Mouse (Mus musculus) brain, embryonic 14.5 days (tissue): Measurements from ENCODE around the gene Hcn2. TPM values are rescaled to one million over a fixed set of nuclear protein-coding genes. Genes with fewer than 3 reads are reported as not detected.

ENCODE experiments used
- DNase-seq: peaks from one replicate; pipeline ENCODE4 v3.0.0-alpha.2; 2011; ENCODE audit warnings: low read depth
- CTCF ChIP-seq: fragments of 200-500 bp; IDR thresholded peaks from 2 replicates; pipeline ENCODE4 v1.5.1; 2012; ENCODE audit warnings: inconsistent platforms, mild to moderate bottlenecking, moderate library complexity, borderline replicate concordance; ENCODE audit not compliant: insufficient read depth, insufficient read length; ENCODE audit errors: extremely low read depth
- POLR2A ChIP-seq: fragments of 200-500 bp; IDR thresholded peaks from 2 replicates; pipeline ENCODE4 v1.6.1; 2012; ENCODE audit warnings: mild to moderate bottlenecking, inconsistent platforms, borderline replicate concordance; ENCODE audit not compliant: poor library complexity, insufficient read depth, insufficient read length, severe bottlenecking; ENCODE audit errors: extremely low read depth
- polyA plus RNA-seq: library from polyadenylated mRNA; depleted of rRNA; stranded (reverse); fragments of >200 nt; gene quantifications from 2 replicates; pipeline ENCODE4 v1.2.3, GENCODE M21; 2012

Hcn2 gene
- polyA plus RNA-seq, 1 experiment: 16.1 TPM

DNA sequence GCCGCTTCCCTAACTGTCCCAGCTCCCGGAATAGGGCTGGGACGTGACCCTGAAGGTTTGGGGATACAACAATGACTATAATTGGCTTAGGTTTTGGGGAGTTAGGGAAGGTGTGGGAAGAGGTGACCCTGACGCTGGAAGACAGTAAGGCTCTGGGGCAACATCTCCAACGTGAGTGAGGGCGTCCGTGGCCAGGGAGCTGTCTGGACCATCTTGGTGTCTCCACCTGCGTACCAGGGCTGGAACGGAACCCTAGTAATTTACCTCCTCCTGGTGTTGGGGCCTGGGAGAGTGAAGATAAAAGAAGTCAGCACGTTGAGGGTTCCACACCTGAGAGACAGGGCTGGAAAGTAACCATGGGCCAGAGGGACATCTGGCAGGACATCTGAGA lies 11.5 kb upstream of the Hcn2 start:
- no peak for DNase-seq

GRCm38 (mm10) chr10:79705951-79706350 lies 10.5 kb upstream of the Hcn2 start:
- DNase-seq: no peak
- TF ChIP-seq POLR2A (no peak), CTCF (no peak)

More for the DNA sequence above, 11.5 kb upstream of the Hcn2 start:
- TF ChIP-seq POLR2A (no peak), CTCF (no peak)

DNA sequence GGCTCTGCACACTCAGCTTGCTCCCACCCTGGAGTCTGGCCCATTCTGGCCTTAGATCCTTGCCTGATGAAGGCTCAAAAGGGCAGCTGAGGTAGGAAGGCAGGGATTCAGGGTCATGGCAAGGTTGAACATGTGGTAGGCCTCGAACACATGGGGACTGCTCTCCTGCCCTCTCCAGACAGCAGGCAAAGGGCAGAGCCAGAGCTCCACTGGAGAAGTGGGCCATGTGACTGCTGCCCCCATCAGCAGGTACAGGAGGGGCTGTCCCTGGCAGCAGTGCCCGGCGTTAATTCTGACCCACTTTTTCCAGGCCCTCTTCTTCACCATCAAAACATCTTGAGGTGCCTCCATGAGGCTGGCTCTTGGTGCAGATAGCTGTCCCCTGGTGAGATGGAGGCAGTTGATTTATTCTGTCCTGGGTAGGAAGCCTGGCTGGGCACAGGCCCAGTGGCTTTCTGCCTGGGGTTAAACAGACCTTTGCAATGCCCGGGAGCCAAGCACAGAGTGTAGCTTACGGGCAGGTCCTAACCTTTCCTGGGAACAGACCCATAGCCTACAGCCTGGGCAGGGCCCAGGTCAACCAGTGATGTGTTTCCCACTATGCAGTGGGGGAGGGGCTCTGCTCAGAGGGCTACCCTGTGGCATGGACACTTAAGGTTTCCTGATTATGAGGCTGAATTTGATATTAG lies 9.9 kb upstream of the Hcn2 start:
- no peak for DNase-seq
- TF ChIP-seq POLR2A (no peak), CTCF (no peak)

- no peak for DNase-seq
- TF ChIP-seq CTCF: no peak
- TF ChIP-seq POLR2A: no peak
Measured at GRCm38 (mm10) chr10:79707162-79707561, 9.3 kb upstream of the Hcn2 start.

DNA sequence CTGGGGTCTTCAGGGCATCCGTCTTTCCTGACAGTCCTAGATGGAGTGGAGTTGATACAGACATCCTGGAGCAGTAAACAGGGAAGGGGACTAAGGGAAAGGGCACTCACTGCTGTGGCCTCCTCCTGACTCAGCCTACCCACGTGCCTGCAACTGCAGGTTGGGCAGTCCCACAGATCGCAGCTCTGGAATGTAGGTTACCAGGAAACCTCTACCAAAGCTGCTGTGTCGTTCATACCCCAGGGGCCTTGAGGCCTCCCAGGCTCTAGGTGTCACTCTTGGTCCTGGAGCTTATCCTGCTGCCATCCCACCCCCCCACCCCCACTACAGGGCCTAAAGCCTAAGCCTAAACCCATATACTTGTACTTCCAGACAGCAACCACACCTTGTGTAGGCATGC lies 8.7 kb upstream of the Hcn2 start:
- no peak for DNase-seq
- TF ChIP-seq CTCF (no peak), POLR2A (no peak)

GRCm38 (mm10) chr10:79708668-79709067 lies 7.8 kb upstream of the Hcn2 start:
- no peak for DNase-seq
- no peak for TF ChIP-seq POLR2A
- no peak for TF ChIP-seq CTCF

DNA sequence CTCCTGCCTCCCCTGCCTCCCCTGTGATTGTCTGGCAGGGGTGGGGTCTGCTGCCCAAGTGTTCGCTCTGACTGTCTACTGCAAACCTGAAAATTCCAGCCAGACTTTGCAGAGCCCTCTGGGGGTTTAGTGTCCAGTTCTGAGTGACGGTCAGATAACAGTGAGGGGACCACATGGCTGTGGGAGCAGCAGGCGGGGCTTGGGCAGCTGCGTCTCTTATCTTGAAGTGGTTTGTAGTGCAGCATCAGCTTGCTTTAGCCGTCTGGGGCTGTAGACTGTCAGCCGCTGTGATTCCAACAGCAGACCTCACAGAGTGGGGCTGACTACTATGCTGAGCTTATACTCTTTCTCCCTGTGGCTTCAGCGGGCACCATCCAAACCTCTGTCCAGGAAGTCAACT lies 7.1 kb upstream of the Hcn2 start:
- DNase-seq: no peak
- TF ChIP-seq CTCF (no peak), POLR2A (no peak)

DNA sequence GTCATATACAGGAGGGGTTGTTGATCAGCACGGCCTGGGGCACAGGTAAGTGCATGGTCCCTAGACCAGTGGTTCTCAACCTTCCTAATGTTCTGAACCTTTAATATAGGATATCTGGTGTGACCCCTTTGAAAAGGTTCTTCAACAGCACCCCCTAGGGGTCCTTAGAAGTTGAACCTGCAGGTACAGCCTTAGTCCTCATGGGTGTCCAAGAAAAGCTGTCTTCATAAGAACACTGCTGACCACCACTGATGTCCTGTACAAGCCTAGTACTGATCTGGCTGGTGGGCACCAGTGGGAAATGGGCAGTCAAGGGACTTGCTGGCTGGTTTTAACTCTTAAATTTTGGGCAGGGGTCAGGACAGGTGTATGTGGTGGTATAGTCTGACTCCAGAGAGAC lies 4.4 kb upstream of the Hcn2 start:
- TF ChIP-seq POLR2A (no peak), CTCF (peak; percentile 28; the same call in 1 of the 2 replicates)
- DNase-seq: no peak

DNA sequence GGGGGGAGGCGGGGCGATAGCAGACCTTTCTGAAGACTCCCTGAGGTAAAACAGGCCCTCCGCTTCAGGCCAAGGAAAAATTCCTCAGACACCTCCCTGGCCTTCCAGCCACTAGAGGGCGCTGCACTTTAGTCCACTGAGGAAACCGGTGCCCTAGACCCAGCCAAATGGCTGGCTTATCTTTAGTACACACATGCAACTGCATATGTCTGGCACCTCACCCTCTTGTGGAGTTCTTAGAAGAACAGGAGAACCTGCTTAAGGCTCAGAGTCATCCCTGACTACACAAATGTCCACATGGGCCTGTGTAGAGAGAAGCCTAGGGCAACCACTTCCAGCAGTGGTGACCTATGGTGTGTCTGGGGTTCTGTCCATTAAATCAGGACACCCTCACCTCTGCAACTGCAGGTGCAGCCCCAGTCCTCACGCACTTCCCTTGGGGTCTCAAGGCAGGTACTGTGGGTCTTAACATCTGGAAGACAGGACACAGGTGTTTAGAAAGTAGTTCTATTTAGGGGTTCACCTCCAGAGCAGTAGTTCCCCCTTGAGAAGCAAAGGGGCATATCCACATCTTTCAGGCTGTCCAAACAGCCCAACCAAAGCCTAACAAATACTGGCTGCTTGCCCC lies 3.8 kb upstream of the Hcn2 start:
- peak; percentile 77 for DNase-seq
- no peak for TF ChIP-seq POLR2A
- TF ChIP-seq CTCF: peak; percentile 90

DNA sequence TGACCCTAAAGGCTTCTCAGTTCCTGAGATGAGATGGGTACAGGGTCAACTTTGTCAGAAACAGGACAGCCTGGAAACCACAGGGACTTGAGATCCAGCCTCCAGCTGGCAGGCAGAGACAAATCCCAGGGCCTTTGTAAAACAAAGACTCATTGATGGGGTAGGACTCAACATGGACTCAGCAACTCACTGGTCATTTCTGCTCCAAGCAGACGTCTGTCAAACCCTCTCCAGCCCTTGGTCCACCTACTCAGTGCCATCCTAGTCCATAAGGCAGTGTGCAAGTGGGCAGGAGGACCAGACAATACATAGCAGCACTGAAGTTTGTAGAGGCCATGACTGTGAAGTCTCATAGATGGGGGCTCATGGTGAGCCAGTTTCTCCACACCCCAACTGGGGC lies 3.3 kb upstream of the Hcn2 start:
- DNase-seq: no peak
- TF ChIP-seq POLR2A: no peak

- peak; percentile 28 for DNase-seq
Measured at GRCm38 (mm10) chr10:79714996-79715395, 1.4 kb upstream of the Hcn2 start.

DNA sequence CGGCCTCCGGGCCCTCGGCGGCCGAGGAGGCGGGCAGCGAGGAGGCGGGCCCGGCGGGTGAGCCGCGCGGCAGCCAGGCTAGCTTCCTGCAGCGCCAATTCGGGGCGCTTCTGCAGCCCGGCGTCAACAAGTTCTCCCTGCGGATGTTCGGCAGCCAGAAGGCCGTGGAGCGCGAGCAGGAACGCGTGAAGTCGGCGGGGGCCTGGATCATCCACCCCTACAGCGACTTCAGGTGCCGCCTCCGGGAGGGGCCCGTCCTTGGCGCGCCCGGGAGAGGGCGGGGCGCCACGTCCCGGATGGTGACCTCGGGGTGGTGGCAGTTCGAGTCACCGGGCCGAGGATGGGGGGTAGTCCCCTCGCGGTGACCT lies 538 bp downstream of the Hcn2 start:
- TF ChIP-seq CTCF (no peak), POLR2A (no peak)
- DNase-seq: no peak

More at GRCm38 (mm10) chr10:79714996-79715395, 1.4 kb upstream of the Hcn2 start:
- TF ChIP-seq POLR2A: no peak
- no peak for TF ChIP-seq CTCF
